Mouse (Mus musculus) hindbrain, embryonic 15.5 days (tissue): ENCODE measurements around the gene Clec16a. TPM values are rescaled to one million over a fixed set of nuclear protein-coding genes. Genes with fewer than 3 reads are reported as not detected.

ENCODE experiments used
- ATAC-seq: fragments of 200-750 bp; cut with Nextera tagmentation; 2 replicates; pipeline ENCODE4 v1.8.0; 2017; ENCODE audit warnings: low read depth, moderate number of reproducible peaks, moderate TSS enrichment; ENCODE audit not compliant: low FRiP score
- H3K27ac ChIP-seq: fragments of 300-500 bp; sonication (generic); replicated peaks from 2 replicates; pipeline ENCODE4 v1.5.1; 2015; ENCODE audit warnings: mild to moderate bottlenecking, inconsistent platforms
- H3K27me3 ChIP-seq: fragments of 300-500 bp; sonication (generic); 2 replicates; pipeline ENCODE4 v1.6.1; 2015; ENCODE audit warnings: control low read depth, inconsistent platforms
- H3K36me3 ChIP-seq: fragments of 300-500 bp; sonication (generic); 2 replicates; pipeline ENCODE4 v1.6.1; 2015; ENCODE audit warnings: control low read depth, inconsistent platforms
- H3K4me1 ChIP-seq: fragments of 300-500 bp; sonication (generic); replicated peaks from 2 replicates; pipeline ENCODE4 v1.6.1; 2015; ENCODE audit warnings: control low read depth, inconsistent platforms
- H3K4me2 ChIP-seq: fragments of 300-500 bp; sonication (generic); 2 replicates; pipeline ENCODE4 v1.6.1; 2015; ENCODE audit warnings: moderate library complexity, mild to moderate bottlenecking, inconsistent platforms
- H3K4me3 ChIP-seq: fragments of 300-500 bp; sonication (generic); 2 replicates; pipeline ENCODE4 v1.5.1; 2015; ENCODE audit warnings: mild to moderate bottlenecking, inconsistent platforms
- H3K9ac ChIP-seq: fragments of 300-500 bp; sonication (generic); 2 replicates; pipeline ENCODE4 v1.6.1; 2015; ENCODE audit warnings: inconsistent platforms
- H3K9me3 ChIP-seq: fragments of 300-500 bp; sonication (generic); 2 replicates; pipeline ENCODE4 v1.6.1; 2016; ENCODE audit warnings: control low read depth, inconsistent platforms
- WGBS: fragments of 180-500 bp; shearing (Covaris S2); methylation state at CpG from one replicate; pipeline ENCODE4 v1.1.7; 2015; 5-methylcytosine and 5-hydroxymethylcytosine counted together
- polyA plus RNA-seq: library from polyadenylated mRNA; unstranded; fragments of >200 nt; fragmentation: Nextera tagmentation; extraction: Ambion mirVana; gene quantifications from 2 replicates; pipeline ENCODE4 v1.2.1, GENCODE M21; 2015

Clec16a gene
- polyA plus RNA-seq, 1 experiment from 2014 or later, result 70.2 TPM

- no peak overlapping the region for H3K9ac ChIP-seq
- ATAC-seq, result no peak
- 74% methylated on average over 6 of the region's 6 CpGs for whole genome bisulfite sequencing
Observed at GRCm38 (mm10) chr16:10697861-10698659, 152.9 kb downstream of the Clec16a start.

GRCm38 (mm10) chr16:10699316-10699715, 154.2 kb downstream of the Clec16a start:
- WGBS, result 72% methylated on average over 3 of the region's 3 CpGs
- Histone ChIP-seq H3K27me3 (no peaks in the 10 kb centered on the region), H3K9ac (no peak overlapping the region), H3K9me3 (no peaks in the 10 kb centered on the region), H3K36me3 (no peaks in the 10 kb centered on the region), H3K4me2 (no peak overlapping the region), H3K27ac (no peak overlapping the region), H3K4me1 (0 out of 2 replicates have a peak, but pooled peaks cover 4% of the 10 kb centered on the region), H3K4me3 (no peak overlapping the region)
- no peak for ATAC-seq

More at GRCm38 (mm10) chr16:10697861-10698659, 152.9 kb downstream of the Clec16a start:
- Histone ChIP-seq H3K4me1 (0 out of 2 replicates have a peak, but pooled peaks cover 4% of the 10 kb centered on the region), H3K36me3 (no peaks in the 10 kb centered on the region), H3K9me3 (no peaks in the 10 kb centered on the region), H3K4me3 (no peak overlapping the region), H3K4me2 (no peak overlapping the region), H3K27ac (no peak overlapping the region), H3K27me3 (no peaks in the 10 kb centered on the region)

GRCm38 (mm10) chr16:10700160-10700559, 155.0 kb downstream of the Clec16a start:
- H3K9me3 ChIP-seq, result no peaks in the 10 kb centered on the region
- WGBS, result 31% methylated on average over 2 of the region's 2 CpGs
- no peak for ATAC-seq

GRCm38 (mm10) chr16:10702399-10702798, 157.3 kb downstream of the Clec16a start:
- Histone ChIP-seq H3K36me3 (no peaks in the 10 kb centered on the region), H3K4me1 (no peaks in the 10 kb centered on the region), H3K27me3 (no peaks in the 10 kb centered on the region), H3K4me3 (no peak overlapping the region), H3K9ac (no peak overlapping the region), H3K9me3 (no peaks in the 10 kb centered on the region), H3K27ac (no peak overlapping the region), H3K4me2 (no peak overlapping the region)
- no peak for ATAC-seq
- WGBS, result 86% methylated on average over 2 of the region's 2 CpGs

More at GRCm38 (mm10) chr16:10700160-10700559, 155.0 kb downstream of the Clec16a start:
- Histone ChIP-seq H3K27ac (no peak overlapping the region), H3K36me3 (no peaks in the 10 kb centered on the region), H3K4me1 (no peaks in the 10 kb centered on the region), H3K4me2 (no peak overlapping the region), H3K9ac (no peak overlapping the region), H3K4me3 (no peak overlapping the region), H3K27me3 (no peaks in the 10 kb centered on the region)

GRCm38 (mm10) chr16:10703932-10704331, 158.8 kb downstream of the Clec16a start:
- Histone ChIP-seq H3K4me2 (no peak overlapping the region), H3K9ac (no peak overlapping the region), H3K4me3 (no peak overlapping the region), H3K36me3 (no peaks in the 10 kb centered on the region), H3K27me3 (no peaks in the 10 kb centered on the region), H3K4me1 (no peaks in the 10 kb centered on the region), H3K27ac (no peak overlapping the region), H3K9me3 (no peaks in the 10 kb centered on the region)
- 72% methylated on average over 4 of the region's 4 CpGs for WGBS
- no peak for ATAC-seq

GRCm38 (mm10) chr16:10705396-10705795, 160.3 kb downstream of the Clec16a start:
- 75% methylated on average over 1 of the region's 1 CpGs for WGBS
- no peaks in the 10 kb centered on the region for H3K36me3 ChIP-seq
- no peak overlapping the region for H3K4me2 ChIP-seq
- no peak overlapping the region for H3K9ac ChIP-seq
- H3K27me3 ChIP-seq, result no peaks in the 10 kb centered on the region
- no peaks in the 10 kb centered on the region for H3K4me1 ChIP-seq
- ATAC-seq, result no peak
- H3K9me3 ChIP-seq, result no peaks in the 10 kb centered on the region
- no peak overlapping the region for H3K4me3 ChIP-seq
- H3K27ac ChIP-seq, result no peak overlapping the region

- H3K36me3 ChIP-seq, result no peaks in the 10 kb centered on the region
- H3K27me3 ChIP-seq, result no peaks in the 10 kb centered on the region
- no peak for ATAC-seq
- no peak overlapping the region for H3K4me2 ChIP-seq
- H3K27ac ChIP-seq, result no peak overlapping the region
- no peak overlapping the region for H3K9ac ChIP-seq
- H3K9me3 ChIP-seq, result no peaks in the 10 kb centered on the region
- peaks cover 10% of the 10 kb centered on the region for H3K4me1 ChIP-seq
- 82% methylated on average over 1 of the region's 1 CpGs for WGBS
- no peak overlapping the region for H3K4me3 ChIP-seq
Observed at GRCm38 (mm10) chr16:10711524-10711923, 166.4 kb downstream of the Clec16a start.

- Histone ChIP-seq H3K4me2 (no peak overlapping the region), H3K9me3 (no peaks in the 10 kb centered on the region), H3K27ac (no peak overlapping the region), H3K4me1 (peaks cover 10% of the 10 kb centered on the region), H3K36me3 (no peaks in the 10 kb centered on the region), H3K4me3 (no peak overlapping the region), H3K9ac (no peak overlapping the region), H3K27me3 (no peaks in the 10 kb centered on the region)
- WGBS, result 50% methylated on average over 2 of the region's 2 CpGs
- ATAC-seq, result no peak
Observed at GRCm38 (mm10) chr16:10713041-10713440, 167.9 kb downstream of the Clec16a start.

GRCm38 (mm10) chr16:10713441-10714239, 168.5 kb downstream of the Clec16a start:
- no peak overlapping the region; the same call in 1 of the 2 replicates for H3K27ac ChIP-seq
- H3K4me2 ChIP-seq, result no peak overlapping the region
- no peak overlapping the region for H3K9ac ChIP-seq
- 55% methylated on average over 7 of the region's 7 CpGs for WGBS
- H3K36me3 ChIP-seq, result no peaks in the 10 kb centered on the region
- peaks cover 10% of the 10 kb centered on the region for H3K4me1 ChIP-seq
- no peaks in the 10 kb centered on the region for H3K27me3 ChIP-seq
- ATAC-seq, result no peak
- H3K4me3 ChIP-seq, result no peak overlapping the region
- no peaks in the 10 kb centered on the region for H3K9me3 ChIP-seq

GRCm38 (mm10) chr16:10715211-10715610, 170.1 kb downstream of the Clec16a start:
- Histone ChIP-seq H3K9ac (no peak overlapping the region), H3K27ac (no peak overlapping the region), H3K27me3 (no peaks in the 10 kb centered on the region), H3K4me2 (no peak overlapping the region), H3K9me3 (no peaks in the 10 kb centered on the region), H3K4me3 (no peak overlapping the region), H3K36me3 (no peaks in the 10 kb centered on the region), H3K4me1 (peaks cover 10% of the 10 kb centered on the region)
- 86% methylated on average over 5 of the region's 5 CpGs for WGBS
- no peak for ATAC-seq

GRCm38 (mm10) chr16:10715632-10716031, 170.5 kb downstream of the Clec16a start:
- no peak overlapping the region for H3K4me2 ChIP-seq
- no peak for ATAC-seq
- WGBS, result 77% methylated on average over 2 of the region's 2 CpGs

GRCm38 (mm10) chr16:10716696-10717095, 171.6 kb downstream of the Clec16a start:
- H3K4me2 ChIP-seq, result no peak overlapping the region

More at GRCm38 (mm10) chr16:10715632-10716031, 170.5 kb downstream of the Clec16a start:
- H3K9ac ChIP-seq, result no peak overlapping the region
- no peaks in the 10 kb centered on the region for H3K27me3 ChIP-seq
- no peak overlapping the region for H3K27ac ChIP-seq
- H3K4me1 ChIP-seq, result peaks cover 10% of the 10 kb centered on the region
- H3K36me3 ChIP-seq, result no peaks in the 10 kb centered on the region
- H3K9me3 ChIP-seq, result no peaks in the 10 kb centered on the region
- no peak overlapping the region for H3K4me3 ChIP-seq

More at GRCm38 (mm10) chr16:10716696-10717095, 171.6 kb downstream of the Clec16a start:
- ATAC-seq, result no peak
- H3K9ac ChIP-seq, result no peak overlapping the region
- peaks cover 10% of the 10 kb centered on the region for H3K4me1 ChIP-seq
- WGBS, result 47% methylated on average over 2 of the region's 2 CpGs
- H3K27me3 ChIP-seq, result no peaks in the 10 kb centered on the region
- H3K4me3 ChIP-seq, result no peak overlapping the region
- H3K9me3 ChIP-seq, result no peaks in the 10 kb centered on the region
- no peaks in the 10 kb centered on the region for H3K36me3 ChIP-seq
- no peak overlapping the region for H3K27ac ChIP-seq
